Mouse (Mus musculus): ENCODE data around the gene Cdh4. TPM values are rescaled to one million over a fixed set of nuclear protein-coding genes. Genes with fewer than 3 reads are reported as not detected.

Cdh4 gene
- polyA plus RNA-seq, 1 experiment from 2014 or later: 39.6 TPM

- Histone ChIP-seq H3K4me3 (replicated peaks) (no peak overlapping the region), H3K4me2 (no peak overlapping the region), H3K4me1 (peaks cover 26% of the 10 kb centered on the region; the same call in 1 of the 2 replicates), H3K9ac (replicated peaks) (no peak overlapping the region), H3K27ac (replicated peaks) (no peak overlapping the region; the same call in 1 of the 2 replicates), H3K9me3 (replicated peaks) (peaks cover 1% of the 10 kb centered on the region; the same call in 1 of the 2 replicates), H3K27me3 (replicated peaks) (no peaks in the 10 kb centered on the region), H3K36me3 (no peaks in the 10 kb centered on the region)
- WGBS: 79% methylated on average over 8 of the region's 8 CpGs
- peak; percentile 43; the same call in 1 of the 2 replicates for ATAC-seq (ENCODE audit: low FRiP score)
Observed at GRCm38 (mm10) chr2:179467839-179468445, 25.7 kb downstream of the Cdh4 start.

- no peak overlapping the region for H3K4me2 ChIP-seq
- no peaks in the 10 kb centered on the region for H3K36me3 ChIP-seq
- no peak overlapping the region for H3K9ac ChIP-seq (replicated peaks)
- H3K27ac ChIP-seq (replicated peaks): no peak overlapping the region
- H3K27me3 ChIP-seq (replicated peaks): no peaks in the 10 kb centered on the region
- no peak overlapping the region for H3K4me3 ChIP-seq (replicated peaks)
- peaks cover 33% of the 10 kb centered on the region for H3K4me1 ChIP-seq
- no peak for ATAC-seq (ENCODE audit: low FRiP score)
- WGBS: 74% methylated on average over 6 of the region's 6 CpGs
- H3K9me3 ChIP-seq (replicated peaks): no peaks in the 10 kb centered on the region
Observed at GRCm38 (mm10) chr2:179476622-179477021, 34.4 kb downstream of the Cdh4 start.

- no peaks in the 10 kb centered on the region for H3K27me3 ChIP-seq (replicated peaks)
- peak overlapping the region; percentile 23; the same call in 1 of the 2 replicates for H3K4me2 ChIP-seq
- WGBS: 24% methylated on average over 5 of the region's 5 CpGs
- peak; percentile 67 for ATAC-seq (ENCODE audit: low FRiP score)
- no peaks in the 10 kb centered on the region for H3K36me3 ChIP-seq
- peaks cover 32% of the 10 kb centered on the region for H3K4me1 ChIP-seq
- no peaks in the 10 kb centered on the region for H3K9me3 ChIP-seq (replicated peaks)
- no peak overlapping the region for H3K4me3 ChIP-seq (replicated peaks)
- H3K9ac ChIP-seq (replicated peaks): no peak overlapping the region
- H3K27ac ChIP-seq (replicated peaks): peak overlapping the region; percentile 28; the same call in 1 of the 2 replicates
Observed at GRCm38 (mm10) chr2:179480800-179481200, 38.6 kb downstream of the Cdh4 start.

GRCm38 (mm10) chr2:179481363-179481762, 39.1 kb downstream of the Cdh4 start:
- Histone ChIP-seq H3K4me1 (peaks cover 32% of the 10 kb centered on the region), H3K9ac (replicated peaks) (no peak overlapping the region), H3K27me3 (replicated peaks) (no peaks in the 10 kb centered on the region), H3K4me3 (replicated peaks) (no peak overlapping the region), H3K4me2 (peak overlapping the region; percentile 23; the same call in 1 of the 2 replicates), H3K9me3 (replicated peaks) (no peaks in the 10 kb centered on the region), H3K36me3 (no peaks in the 10 kb centered on the region), H3K27ac (replicated peaks) (peak overlapping the region; percentile 28; the same call in 1 of the 2 replicates)
- WGBS: 22% methylated on average over 10 of the region's 10 CpGs
- 0 out of 2 replicates have a peak, but pooled peaks have one; percentile 36 for ATAC-seq (ENCODE audit: low FRiP score)

GRCm38 (mm10) chr2:179488526-179489139, 46.4 kb downstream of the Cdh4 start:
- no peak for ATAC-seq (ENCODE audit: low FRiP score)
- Histone ChIP-seq H3K36me3 (no peaks in the 10 kb centered on the region), H3K4me3 (replicated peaks) (no peak overlapping the region), H3K4me1 (peaks cover 9% of the 10 kb centered on the region), H3K4me2 (no peak overlapping the region), H3K9me3 (replicated peaks) (no peaks in the 10 kb centered on the region), H3K27me3 (replicated peaks) (no peaks in the 10 kb centered on the region), H3K27ac (replicated peaks) (no peak overlapping the region), H3K9ac (replicated peaks) (no peak overlapping the region)
- 62% methylated on average over 21 of the region's 21 CpGs for whole genome bisulfite sequencing

- no peak overlapping the region for H3K9ac ChIP-seq (replicated peaks)
- no peaks in the 10 kb centered on the region for H3K36me3 ChIP-seq
- H3K27me3 ChIP-seq (replicated peaks): no peaks in the 10 kb centered on the region
- no peak overlapping the region for H3K27ac ChIP-seq (replicated peaks)
- peaks cover 14% of the 10 kb centered on the region for H3K4me1 ChIP-seq
- no peak overlapping the region for H3K4me2 ChIP-seq
- no peak overlapping the region for H3K4me3 ChIP-seq (replicated peaks)
- 62% methylated on average over 11 of the region's 11 CpGs for WGBS
- no peak for ATAC-seq (ENCODE audit: low FRiP score)
- H3K9me3 ChIP-seq (replicated peaks): no peaks in the 10 kb centered on the region
Observed at GRCm38 (mm10) chr2:179491891-179492290, 49.7 kb downstream of the Cdh4 start.

- no peak for ATAC-seq (ENCODE audit: low FRiP score)
- Histone ChIP-seq H3K9me3 (replicated peaks) (no peaks in the 10 kb centered on the region), H3K27ac (replicated peaks) (no peak overlapping the region), H3K4me1 (peaks cover 8% of the 10 kb centered on the region; the same call in 1 of the 2 replicates), H3K27me3 (replicated peaks) (no peaks in the 10 kb centered on the region), H3K36me3 (no peaks in the 10 kb centered on the region), H3K4me3 (replicated peaks) (no peak overlapping the region), H3K4me2 (no peak overlapping the region), H3K9ac (replicated peaks) (no peak overlapping the region)
- WGBS: 95% methylated on average over 1 of the region's 1 CpGs
Observed at GRCm38 (mm10) chr2:179494276-179494675, 52.0 kb downstream of the Cdh4 start.

GRCm38 (mm10) chr2:179510439-179510838, 68.2 kb downstream of the Cdh4 start:
- no peaks in the 10 kb centered on the region for H3K9me3 ChIP-seq (replicated peaks)
- H3K4me3 ChIP-seq (replicated peaks): no peak overlapping the region
- ATAC-seq (ENCODE audit: low FRiP score): no peak
- no peak overlapping the region for H3K4me2 ChIP-seq
- H3K27ac ChIP-seq (replicated peaks): no peak overlapping the region
- H3K36me3 ChIP-seq: no peaks in the 10 kb centered on the region
- H3K9ac ChIP-seq (replicated peaks): no peak overlapping the region
- H3K4me1 ChIP-seq: peaks cover 13% of the 10 kb centered on the region; the same call in 1 of the 2 replicates
- H3K27me3 ChIP-seq (replicated peaks): no peaks in the 10 kb centered on the region
- WGBS: 78% methylated on average over 16 of the region's 16 CpGs

- H3K36me3 ChIP-seq: no peaks in the 10 kb centered on the region
- no peak overlapping the region for H3K4me3 ChIP-seq (replicated peaks)
- 30% methylated on average over 9 of the region's 9 CpGs for WGBS
- H3K27ac ChIP-seq (replicated peaks): no peak overlapping the region
- ATAC-seq (ENCODE audit: low FRiP score): no peak
- H3K9ac ChIP-seq (replicated peaks): no peak overlapping the region
- H3K27me3 ChIP-seq (replicated peaks): no peaks in the 10 kb centered on the region
- no peaks in the 10 kb centered on the region for H3K9me3 ChIP-seq (replicated peaks)
- H3K4me2 ChIP-seq: no peak overlapping the region
- H3K4me1 ChIP-seq: peaks cover 39% of the 10 kb centered on the region
Observed at GRCm38 (mm10) chr2:179516559-179516958, 74.3 kb downstream of the Cdh4 start.

- Histone ChIP-seq H3K9me3 (replicated peaks) (no peaks in the 10 kb centered on the region), H3K27ac (replicated peaks) (no peak overlapping the region), H3K4me2 (peak overlapping the region; percentile 28), H3K4me3 (replicated peaks) (no peak overlapping the region), H3K4me1 (peaks cover 58% of the 10 kb centered on the region), H3K9ac (replicated peaks) (no peak overlapping the region), H3K27me3 (replicated peaks) (no peaks in the 10 kb centered on the region), H3K36me3 (no peaks in the 10 kb centered on the region)
- ATAC-seq (ENCODE audit: low FRiP score): peak; percentile 24; the same call in 1 of the 2 replicates
- whole genome bisulfite sequencing: 14% methylated on average over 14 of the region's 14 CpGs
Observed at GRCm38 (mm10) chr2:179518456-179519032, 76.3 kb downstream of the Cdh4 start.

- Histone ChIP-seq H3K4me1 (peaks cover 64% of the 10 kb centered on the region), H3K27me3 (replicated peaks) (no peaks in the 10 kb centered on the region), H3K27ac (replicated peaks) (no peak overlapping the region), H3K9me3 (replicated peaks) (no peaks in the 10 kb centered on the region), H3K9ac (replicated peaks) (no peak overlapping the region), H3K36me3 (no peaks in the 10 kb centered on the region), H3K4me3 (replicated peaks) (no peak overlapping the region), H3K4me2 (no peak overlapping the region)
- ATAC-seq (ENCODE audit: low FRiP score): no peak
- WGBS: 78% methylated on average over 7 of the region's 7 CpGs
Observed at GRCm38 (mm10) chr2:179519161-179519560, 76.9 kb downstream of the Cdh4 start.

GRCm38 (mm10) chr2:179519931-179520330, 77.7 kb downstream of the Cdh4 start:
- WGBS: 34% methylated on average over 7 of the region's 7 CpGs
- Histone ChIP-seq H3K36me3 (no peaks in the 10 kb centered on the region), H3K9ac (replicated peaks) (no peak overlapping the region), H3K4me2 (no peak overlapping the region), H3K9me3 (replicated peaks) (no peaks in the 10 kb centered on the region), H3K27me3 (replicated peaks) (no peaks in the 10 kb centered on the region; the same call in 1 of the 2 replicates), H3K4me1 (peaks cover 69% of the 10 kb centered on the region), H3K27ac (replicated peaks) (no peak overlapping the region), H3K4me3 (replicated peaks) (no peak overlapping the region)
- ATAC-seq (ENCODE audit: low FRiP score): no peak

All from neural tube, embryonic 15.5 days (tissue).